Mouse (Mus musculus): ENCODE measurements at regions not wholly inside any gene's neighbourhood (a gene's known extent, or its start where the extent isn't known, plus 50 kb on each side); places are given as distances from the start of the nearest gene placed in this dataset.
"Not testable (repeated sequence)": the region's sequence is repeated elsewhere in the genome, so short reads cannot be mapped to it uniquely, and the experiment has no call there.

DNA sequence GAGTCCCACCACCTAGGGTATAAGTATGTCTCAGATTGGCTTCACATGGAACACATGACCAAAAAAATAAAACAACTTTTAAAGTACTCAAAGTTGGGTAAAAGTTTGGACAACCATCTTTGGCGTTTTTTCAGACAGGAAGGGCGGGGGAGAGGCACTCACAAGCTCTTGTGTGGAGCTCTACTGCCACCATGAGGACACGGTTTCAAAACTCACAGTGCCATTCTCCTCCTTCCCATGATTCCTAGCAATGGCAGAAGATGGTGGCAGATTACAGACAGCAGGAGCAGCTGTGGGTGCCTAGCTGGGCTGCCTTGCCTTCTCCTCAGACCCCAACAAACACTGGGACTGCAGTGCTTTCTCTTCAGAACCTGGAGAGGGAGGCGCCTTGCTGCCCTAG is 176.7 kb upstream of the Olfr1324 start:
- not testable (repeated sequence) for ATAC-seq (ENCODE audit: insufficient number of reproducible peaks, low FRiP score, low TSS enrichment)

DNA sequence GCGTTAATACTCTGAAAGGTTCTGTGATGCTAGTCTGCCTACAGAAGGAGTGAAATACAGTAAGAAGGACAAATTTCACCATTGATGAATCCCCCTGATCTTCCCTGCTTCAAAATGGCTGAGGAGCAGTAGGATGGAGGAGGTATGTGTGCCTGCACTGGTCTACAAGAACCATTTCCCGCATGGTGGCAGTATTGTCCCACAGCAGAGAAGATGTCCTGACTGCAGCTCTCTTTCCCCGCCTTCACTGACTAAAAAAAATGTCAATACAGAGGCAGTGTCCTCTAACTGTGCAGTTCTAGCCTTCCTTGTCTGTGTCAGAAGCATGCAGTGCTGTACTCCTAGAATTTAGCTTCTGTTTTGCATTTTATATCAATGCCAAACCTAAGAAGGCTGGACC is 174.6 kb upstream of the Olfr1324 start:
- not testable (repeated sequence) for ATAC-seq (ENCODE audit: insufficient number of reproducible peaks, low FRiP score, low TSS enrichment)

DNA sequence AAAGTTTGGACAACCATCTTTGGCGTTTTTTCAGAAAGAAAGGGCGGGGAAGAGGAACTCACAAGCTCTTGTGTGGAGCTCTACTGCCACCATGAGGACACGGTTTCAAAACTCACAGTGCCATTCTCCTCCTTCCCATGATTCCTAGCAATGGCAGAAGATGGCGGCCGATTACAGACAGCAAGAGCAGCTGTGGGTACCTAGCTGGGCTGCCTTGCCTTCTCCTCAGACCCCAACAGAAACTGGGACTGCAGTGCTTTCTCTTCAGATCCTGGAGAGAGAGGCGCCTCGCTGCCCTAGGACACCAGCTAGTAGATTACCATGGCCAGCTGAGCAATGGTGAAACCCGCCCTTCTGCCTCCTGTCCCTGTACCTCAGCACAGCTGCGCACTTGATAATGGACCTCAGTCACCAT is 174.2 kb upstream of the Olfr1324 start:
- ATAC-seq (ENCODE audit: insufficient number of reproducible peaks, low FRiP score, low TSS enrichment) = not testable (repeated sequence)

DNA sequence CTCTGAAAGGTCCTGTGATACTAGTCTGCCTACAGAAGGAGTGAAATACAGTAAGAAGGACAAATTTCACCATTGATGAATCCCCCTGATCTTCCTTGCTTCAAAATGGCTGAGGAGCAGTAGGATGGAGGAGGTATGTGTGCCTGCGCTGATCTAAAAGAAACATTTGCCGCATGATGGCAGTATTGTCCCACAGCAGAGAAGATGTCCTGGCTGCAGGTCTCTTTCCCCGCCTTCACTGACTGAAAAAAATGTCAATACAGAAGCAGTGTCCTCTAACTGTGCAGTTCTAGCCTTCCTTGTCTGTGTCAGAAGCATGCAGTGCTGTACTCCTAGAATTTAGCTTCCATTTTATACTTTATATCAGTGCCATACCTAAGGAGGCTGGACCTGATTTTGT is 172.0 kb upstream of the Olfr1324 start:
- ATAC-seq (ENCODE audit: insufficient number of reproducible peaks, low FRiP score, low TSS enrichment) = not testable (repeated sequence)

DNA sequence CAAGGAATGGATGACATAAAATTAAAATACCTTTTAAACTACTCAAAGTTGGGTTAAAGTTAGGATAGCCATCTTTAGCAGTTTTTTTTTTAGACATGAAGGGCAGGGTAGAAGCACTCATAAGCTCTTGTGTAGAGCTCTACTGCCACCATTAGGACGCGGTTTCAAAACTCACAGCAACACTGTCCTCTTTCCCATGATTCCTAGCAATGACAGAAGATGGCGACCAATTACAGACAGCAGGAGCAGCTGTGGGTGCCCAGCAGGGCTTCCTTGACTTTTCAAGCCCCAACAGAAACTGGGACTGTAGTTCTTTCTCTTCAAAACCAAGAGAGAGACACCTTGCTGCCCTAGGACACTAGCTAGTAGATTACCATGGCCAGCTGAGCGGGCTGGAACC is 171.5 kb upstream of the Olfr1324 start:
- ATAC-seq (ENCODE audit: insufficient number of reproducible peaks, low FRiP score, low TSS enrichment) = no peak

DNA sequence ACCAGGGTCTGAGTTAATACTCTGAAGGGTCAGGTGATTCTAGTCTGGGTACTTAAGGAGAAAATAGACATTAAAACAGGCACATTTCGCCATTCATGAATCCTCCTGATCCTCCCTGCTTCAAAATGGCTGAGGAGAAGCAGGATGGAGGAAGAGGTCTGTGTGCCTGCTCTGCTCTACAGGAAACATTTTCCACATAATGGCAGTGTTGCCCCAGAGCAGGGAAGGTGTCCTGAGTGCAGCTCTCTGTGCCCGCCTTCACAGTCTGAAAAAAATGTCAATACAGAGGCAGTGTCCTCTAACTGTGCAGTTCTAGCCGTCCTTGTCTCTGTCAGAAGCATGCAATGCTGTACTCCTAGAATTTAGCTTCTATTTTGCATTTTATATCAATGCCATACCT is 169.3 kb upstream of the Olfr1324 start:
- ATAC-seq (ENCODE audit: insufficient number of reproducible peaks, low FRiP score, low TSS enrichment) = not testable (repeated sequence)

DNA sequence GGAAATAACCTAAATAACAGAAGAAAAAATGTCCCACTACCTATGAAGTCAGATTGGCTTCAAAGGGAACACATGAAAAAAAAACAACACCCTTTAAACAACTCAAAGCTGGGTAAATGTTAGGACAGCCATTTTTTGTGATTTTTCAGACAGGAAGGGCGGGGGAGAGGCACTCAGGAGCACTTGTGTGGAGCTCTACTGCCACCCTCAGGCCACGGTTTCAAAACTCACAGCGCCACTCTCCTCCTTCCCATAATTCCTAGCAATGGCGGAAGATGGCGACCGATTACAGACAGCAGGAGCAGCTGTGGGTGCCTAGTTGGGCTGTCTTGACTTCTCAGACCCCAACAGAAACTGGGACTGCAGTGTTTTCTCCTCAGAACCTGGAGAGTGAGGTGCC is 168.8 kb upstream of the Olfr1324 start:
- ATAC-seq (ENCODE audit: insufficient number of reproducible peaks, low FRiP score, low TSS enrichment) = no peak

DNA sequence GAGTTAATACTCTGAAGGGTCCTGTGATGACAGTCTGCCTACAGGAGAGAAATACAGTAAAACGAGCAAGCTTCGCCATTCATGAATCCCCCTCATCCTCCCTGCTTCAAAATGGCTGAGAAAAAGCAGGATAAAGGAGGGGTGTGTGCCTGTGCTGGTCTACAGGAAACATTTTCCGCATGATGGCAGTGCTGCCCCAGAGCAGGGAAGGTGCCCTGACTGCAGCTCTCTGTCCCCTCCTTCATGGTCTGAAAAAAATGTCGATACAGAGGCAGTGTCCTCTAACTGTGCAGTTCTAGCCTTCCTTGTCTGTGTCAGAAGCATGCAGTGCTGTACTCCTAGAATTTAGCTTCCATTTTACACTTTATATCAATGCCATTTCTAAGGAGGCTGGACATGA is 166.7 kb upstream of the Olfr1324 start:
- ATAC-seq (ENCODE audit: insufficient number of reproducible peaks, low FRiP score, low TSS enrichment) = not testable (repeated sequence)

DNA sequence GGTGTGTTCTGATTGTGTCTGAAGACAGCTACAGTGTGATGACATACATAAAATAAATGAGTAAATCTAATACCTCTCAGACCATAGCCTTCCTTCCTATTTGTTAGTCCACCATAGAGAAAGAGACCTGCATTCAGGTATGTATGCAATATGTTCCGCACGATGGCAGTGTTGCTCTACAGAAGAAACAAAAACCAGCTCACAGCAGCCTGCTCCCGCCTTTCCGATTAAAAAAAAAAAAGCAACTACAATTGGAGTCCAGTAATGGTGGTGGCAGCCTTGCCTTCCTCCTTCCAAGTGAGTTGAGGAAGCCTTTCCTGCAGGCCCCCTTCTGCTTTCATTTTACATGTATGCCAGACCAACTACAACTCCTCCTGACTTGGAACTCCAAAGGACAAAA is 163.2 kb upstream of the Olfr1324 start:
- ATAC-seq (ENCODE audit: insufficient number of reproducible peaks, low FRiP score, low TSS enrichment) = no peak

DNA sequence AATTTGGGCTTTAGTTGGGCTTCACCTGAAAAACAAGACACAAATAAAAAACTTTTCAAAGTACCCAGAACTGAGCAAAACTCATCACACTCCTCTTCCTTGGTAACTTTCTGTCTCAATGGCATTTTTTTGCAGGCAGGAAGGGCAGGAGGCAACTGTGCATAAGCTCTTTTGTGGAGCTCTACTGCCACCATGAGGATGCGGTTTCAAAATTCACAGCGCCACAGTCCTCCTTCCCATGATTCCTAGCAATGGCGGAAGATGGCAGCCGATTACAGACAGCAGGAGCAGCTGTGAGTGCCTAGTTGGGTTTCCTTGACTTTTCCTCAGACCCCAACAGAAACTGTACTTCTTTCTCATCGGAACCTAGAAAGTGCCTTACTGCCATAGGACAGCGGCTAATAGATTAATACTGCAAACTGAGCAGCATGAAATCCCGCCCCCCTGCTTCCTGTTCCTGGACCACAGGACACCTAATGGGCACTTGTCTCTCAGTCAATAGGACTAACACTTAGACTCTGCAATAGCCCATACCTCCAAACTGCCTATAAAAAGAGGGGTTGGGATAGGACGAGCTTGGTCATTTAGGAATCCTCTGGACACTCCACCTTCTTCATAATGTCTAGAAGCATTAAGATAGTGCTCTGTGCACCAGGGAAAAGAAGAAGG is 162.5 kb upstream of the Olfr1324 start:
- ATAC-seq (ENCODE audit: insufficient number of reproducible peaks, low FRiP score, low TSS enrichment) = no peak

DNA sequence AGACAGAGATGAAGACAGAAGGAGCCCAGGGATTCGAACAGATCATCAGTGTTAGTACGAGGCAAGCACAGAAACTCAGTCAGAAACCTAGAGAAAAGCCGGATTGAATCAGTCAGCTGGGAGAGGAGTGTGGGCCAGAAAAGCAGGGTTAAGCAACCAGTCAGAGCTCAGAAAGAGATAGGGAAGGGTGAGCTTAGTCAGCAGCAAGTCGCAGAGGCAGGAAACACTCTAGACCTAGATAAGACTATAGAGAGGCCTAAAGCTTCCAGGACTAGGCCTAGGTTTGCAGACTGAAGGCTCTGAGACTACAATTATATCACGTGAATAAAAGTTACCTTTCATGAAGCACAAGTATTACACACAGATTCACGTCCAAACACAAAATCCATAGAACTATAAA is 160.6 kb upstream of the Olfr1324 start:
- no peak for ATAC-seq (ENCODE audit: insufficient number of reproducible peaks, low FRiP score, low TSS enrichment)

DNA sequence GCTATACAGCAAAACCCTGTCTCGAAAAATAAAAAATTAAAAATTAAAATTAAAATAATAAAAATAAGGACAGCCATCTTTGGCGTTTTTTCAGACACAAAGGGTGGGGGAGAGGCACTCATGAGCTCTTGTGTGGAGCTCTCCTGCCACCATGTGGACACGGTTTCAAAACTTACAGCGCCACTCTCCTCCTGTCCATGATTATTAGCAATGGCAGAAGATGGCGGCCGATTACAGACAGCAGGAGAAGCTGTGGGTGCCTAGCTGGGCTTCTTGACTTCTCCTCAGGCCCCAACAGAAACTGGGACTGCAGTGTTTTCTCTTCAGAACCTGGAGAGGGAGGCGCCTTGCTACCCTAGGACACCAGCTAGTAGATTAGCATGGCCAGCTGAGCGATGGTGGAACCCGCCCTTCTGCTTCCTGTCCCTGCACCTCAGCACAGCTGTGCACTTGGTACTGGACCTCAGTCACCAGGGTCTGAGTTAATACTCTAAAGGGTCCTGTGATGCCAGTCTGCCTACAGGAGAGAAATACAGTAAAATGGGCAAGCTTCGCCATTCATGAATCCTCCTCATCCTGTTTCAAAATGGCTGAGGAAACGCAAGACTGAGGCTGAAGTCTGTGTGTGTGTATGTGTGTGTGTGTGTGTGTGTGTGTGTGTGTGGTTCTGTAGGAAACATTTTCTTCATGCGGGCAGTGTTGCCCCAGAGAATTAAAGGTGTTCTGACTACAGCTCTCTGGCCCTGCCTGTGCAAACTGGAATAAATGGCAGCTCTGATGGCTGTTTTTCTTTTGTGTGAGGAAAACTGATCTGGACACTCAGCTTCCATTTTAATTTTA is 155.7 kb upstream of the Olfr1324 start:
- ATAC-seq (ENCODE audit: insufficient number of reproducible peaks, low FRiP score, low TSS enrichment) = no peak

DNA sequence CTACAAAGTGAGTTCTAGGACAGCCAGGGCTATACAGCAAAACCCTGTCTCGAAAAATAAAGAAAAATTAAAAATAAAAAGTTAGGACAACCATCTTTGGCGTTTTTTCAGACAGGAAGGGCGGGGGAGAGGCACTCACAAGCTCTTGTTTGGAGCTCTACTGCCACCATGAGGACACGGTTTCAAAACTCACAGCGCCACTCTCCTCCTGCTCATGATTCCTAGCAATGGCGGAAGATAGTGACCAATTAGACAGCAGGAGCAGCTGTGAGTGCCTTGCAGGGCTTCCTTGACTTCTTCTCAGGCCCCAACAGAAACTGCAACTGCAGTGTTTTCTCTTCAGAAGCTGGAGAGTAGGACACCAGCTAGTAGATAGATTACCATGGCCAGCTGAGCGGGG is 151.9 kb upstream of the Olfr1324 start:
- ATAC-seq (ENCODE audit: insufficient number of reproducible peaks, low FRiP score, low TSS enrichment) = no peak

DNA sequence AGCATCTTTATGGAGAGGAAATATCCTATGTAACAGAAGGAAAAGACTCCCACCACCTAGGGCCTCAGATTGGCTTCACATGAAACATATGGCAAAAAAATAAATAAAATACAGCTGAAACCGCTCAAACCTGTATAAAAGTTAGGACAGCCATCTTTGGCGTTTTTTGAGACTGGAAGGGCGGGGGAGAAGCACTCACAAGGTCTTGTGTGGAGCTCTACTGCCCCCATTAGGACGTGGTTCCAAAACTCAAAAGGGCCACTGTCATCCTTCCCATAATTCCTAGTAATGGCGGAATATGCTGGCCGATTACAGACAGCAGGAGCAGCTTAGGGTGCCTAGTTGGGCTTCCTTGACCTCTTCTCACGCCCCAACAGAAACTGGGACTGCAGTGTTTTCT is 148.5 kb upstream of the Olfr1324 start:
- ATAC-seq (ENCODE audit: insufficient number of reproducible peaks, low FRiP score, low TSS enrichment) = no peak

DNA sequence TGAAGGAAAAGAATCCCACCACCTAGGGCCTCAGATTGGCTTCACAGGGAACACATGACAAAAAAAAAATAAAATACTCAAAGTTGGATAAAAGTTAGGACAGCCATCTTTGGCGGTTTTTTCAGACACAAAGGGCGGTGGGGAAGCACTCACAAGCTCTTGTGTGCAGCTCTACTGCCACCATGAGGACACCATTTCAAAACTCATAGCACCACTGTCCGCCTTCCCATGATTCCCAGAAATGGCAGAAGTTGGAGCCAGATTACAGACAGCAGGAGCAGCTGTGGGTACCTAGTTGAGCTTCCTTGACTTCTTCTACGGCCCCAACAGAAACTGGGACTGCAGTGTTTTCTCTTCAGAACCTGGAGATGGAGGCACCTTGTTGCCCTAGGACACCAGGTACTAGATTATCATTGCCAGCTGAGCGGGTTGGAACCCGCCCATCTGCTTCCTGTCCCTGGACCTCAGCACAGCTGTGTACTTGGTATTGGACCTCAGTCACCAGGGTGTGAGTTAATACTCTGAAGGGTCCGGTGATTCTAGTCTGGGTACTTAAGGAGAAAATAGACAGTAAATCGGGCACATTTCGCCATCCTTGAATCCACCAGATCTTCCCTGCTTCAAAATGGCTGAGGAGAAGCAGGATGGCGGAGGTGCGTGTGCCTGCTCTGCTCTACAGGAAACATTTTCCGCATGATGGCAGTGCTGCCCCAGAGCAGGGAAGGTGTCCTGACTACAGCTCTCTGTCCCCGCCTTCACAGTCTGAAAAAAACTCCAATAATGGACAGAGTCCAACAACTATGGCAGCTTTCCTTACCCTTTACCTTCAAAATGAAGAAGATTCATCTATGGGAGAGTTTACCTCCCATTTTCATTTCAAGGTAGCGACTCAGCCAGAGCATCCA is 144.1 kb upstream of the Olfr1324 start:
- not testable (repeated sequence) for ATAC-seq (ENCODE audit: insufficient number of reproducible peaks, low FRiP score, low TSS enrichment)

DNA sequence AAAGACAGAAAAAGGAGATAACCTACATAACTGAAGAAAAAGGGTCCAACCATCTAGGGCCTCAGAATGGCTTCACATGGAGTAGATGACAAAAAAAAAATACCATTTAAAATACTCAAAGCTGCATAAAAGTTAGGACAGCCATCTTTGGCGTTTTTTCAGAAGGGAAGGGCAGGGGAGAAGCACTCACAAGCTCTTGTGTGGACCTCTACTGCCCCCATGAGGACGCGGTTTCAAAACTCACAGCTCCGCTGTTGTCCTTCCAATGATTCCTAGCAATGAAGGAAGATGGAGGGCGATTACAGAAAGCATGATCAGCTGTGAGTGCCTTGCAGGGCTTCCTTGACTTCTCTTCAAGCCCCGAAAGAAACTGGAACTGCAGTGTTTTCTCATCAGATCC is 140.8 kb upstream of the Olfr1324 start:
- ATAC-seq (ENCODE audit: insufficient number of reproducible peaks, low FRiP score, low TSS enrichment) = no peak

DNA sequence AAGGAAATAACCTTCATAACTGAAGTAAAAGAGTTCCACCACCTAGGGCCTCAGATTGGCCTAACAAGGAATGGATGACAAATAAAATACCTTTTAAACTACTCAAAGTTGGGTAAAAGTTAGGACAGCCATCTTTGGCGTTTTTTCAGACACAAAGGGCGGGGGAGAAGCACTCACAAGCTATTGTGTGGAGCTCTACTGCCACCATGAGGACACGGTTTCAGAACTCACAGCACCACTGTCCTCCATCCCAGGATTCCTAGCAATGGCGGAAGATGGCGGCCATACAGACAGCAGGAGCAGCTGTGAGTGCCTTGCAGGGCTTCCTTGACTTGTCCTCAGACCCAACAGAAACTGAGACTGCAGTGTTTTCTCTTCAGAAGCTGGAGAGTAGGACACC is 138.0 kb upstream of the Olfr1324 start:
- no peak for ATAC-seq (ENCODE audit: insufficient number of reproducible peaks, low FRiP score, low TSS enrichment)

DNA sequence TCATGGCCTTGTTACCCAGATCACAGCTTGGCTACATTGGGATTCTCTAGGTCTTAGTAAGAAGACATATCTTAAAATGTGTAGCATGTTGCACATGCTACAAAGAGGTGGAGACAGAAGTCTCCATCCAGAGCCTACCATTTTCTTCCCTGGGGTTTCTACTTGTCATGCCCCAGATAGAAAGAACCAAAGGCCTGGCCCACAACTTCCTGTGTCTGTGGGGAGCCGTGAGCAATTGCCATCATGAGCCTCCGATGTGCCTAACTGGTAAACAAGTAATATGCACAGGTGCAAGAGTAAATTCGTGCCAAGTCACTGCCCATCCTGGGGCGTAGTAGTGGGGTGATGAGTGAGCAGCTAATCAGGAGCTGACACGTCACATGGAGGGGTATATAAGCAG is 136.7 kb upstream of the Olfr1324 start:
- ATAC-seq (ENCODE audit: insufficient number of reproducible peaks, low FRiP score, low TSS enrichment) = not testable (repeated sequence)

DNA sequence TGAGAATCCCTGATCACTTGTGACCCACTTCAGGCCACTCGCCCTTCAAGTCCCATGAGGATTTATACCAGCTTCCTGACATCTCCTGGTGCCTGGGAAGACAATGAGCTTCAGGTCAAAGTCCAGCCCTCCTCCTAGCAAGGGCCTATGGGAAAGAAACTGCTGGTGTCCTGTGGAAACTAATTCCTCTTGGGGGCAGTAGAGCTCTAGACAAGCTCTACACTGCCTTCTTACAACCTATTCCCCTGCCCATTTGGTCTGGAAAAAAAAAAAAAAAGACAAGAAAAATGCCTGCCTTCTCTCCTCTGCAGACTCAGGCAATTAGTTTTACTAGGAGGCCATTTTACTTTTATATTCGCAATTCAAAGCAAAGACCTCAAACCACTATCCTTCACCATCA is 132.6 kb upstream of the Olfr1324 start:
- ATAC-seq (ENCODE audit: insufficient number of reproducible peaks, low FRiP score, low TSS enrichment) = no peak

DNA sequence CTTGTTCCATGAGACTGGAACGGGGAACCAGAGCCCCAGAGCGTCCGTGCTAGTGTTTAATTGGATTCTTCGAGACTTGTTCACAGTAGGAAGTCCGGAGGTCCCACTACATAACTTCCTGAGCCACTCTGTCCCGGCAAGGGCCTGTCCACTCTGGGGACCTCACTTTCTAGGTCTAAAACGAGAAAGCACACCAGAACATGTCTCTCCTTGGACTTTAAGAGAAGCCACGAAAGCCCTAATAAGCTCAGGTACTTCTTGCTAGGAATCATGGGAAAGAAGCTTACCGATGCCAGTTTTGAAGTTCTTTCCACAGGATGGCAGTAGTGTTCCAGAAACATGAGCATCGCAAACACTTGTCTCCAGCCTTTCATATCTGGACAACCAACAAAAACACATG is 122.0 kb upstream of the Olfr1324 start:
- no peak for ATAC-seq (ENCODE audit: insufficient number of reproducible peaks, low FRiP score, low TSS enrichment)

DNA sequence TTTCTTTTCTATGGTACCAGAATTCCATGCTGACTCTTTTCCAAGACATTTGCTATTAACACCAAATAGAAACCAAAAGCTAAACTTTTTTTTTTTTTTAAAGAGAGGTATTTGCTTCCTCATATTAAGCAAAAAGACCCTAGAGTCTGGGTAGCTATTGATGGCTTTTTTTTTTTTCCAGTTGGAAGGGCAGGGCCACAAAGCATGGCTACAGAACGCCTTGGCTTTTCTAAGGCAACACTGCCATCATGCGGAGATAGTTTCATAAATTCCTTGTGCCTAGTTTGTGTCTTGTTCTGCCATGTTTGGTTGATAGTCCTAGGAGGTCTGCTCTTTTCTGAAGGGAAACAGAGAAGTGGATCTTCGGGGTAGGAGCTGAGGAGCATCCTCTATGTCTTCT is 121.4 kb upstream of the Olfr1324 start:
- no peak for ATAC-seq (ENCODE audit: insufficient number of reproducible peaks, low FRiP score, low TSS enrichment)
